Mouse (Mus musculus): ENCODE results near the gene Chil1.

Chil1 gene

DNA sequence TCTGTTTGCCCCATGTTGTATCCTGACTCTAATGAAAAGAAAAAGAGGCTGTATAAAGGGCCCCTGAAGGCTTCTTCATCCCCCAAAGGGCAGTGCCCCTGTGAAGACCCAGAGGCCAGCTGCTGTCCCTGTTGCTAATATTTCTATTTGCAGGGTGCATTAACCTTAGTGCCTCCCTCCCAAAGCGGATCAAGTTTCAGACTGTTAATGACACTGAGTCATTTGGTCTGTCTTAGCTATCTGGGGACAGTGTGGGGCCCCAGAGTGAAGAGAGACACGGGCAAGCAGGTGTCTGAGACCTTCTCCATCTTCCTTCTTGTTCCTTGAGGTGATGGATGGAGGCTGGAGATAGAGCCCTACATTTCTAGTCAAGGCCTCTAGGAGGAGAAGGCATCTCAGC, 13.1 kb downstream of the Chil1 start:
- TF ChIP-seq POU5F1 (IDR thresholded peaks at IDR 0.05; ENCODE audit: borderline replicate concordance, low read length) = no peak
- TF ChIP-seq NANOG (IDR thresholded peaks at IDR 0.05; ENCODE audit: borderline replicate concordance, low read length) = no peak
- no peak for TF ChIP-seq CTCF (conservative IDR thresholded peaks at IDR 0.05; ENCODE audit: low read length)
- no peaks in the 10 kb centered on the region for H3K9me3 ChIP-seq (ENCODE audit: low read length)
- H3K4me3 ChIP-seq (replicated peaks; ENCODE audit: low read length) = no peak overlapping the region
- H3K36me3 ChIP-seq (ENCODE audit: insufficient read depth, low read length) = no peaks in the 10 kb centered on the region
- peaks cover 67% of the 10 kb centered on the region for H3K4me1 ChIP-seq (replicated peaks; ENCODE audit: low read depth, low read length)
- H3K27me3 ChIP-seq (ENCODE audit: insufficient read depth, low read length) = peaks cover 24% of the 10 kb centered on the region

DNA sequence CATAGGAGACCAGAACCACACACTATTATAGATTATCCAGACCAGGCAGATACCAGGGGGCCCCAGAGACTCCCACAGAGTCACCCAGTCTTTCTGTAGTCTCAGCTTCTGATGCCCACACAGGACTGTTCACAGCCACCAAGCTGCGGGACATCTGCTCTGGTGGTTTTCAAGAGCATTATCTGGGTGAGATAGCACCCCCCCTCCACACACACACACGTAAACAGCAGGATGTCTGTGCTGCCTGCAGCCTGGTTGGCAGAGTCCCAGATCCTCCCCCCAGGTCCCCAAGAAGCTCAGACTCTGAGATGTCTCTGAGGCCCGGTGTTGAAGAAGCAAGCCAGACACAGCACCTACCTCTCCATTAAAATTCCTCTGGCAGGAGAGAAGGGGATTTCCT, 13.6 kb downstream of the Chil1 start:
- no peak overlapping the region for H3K4me3 ChIP-seq (replicated peaks; ENCODE audit: low read length)
- H3K9me3 ChIP-seq (ENCODE audit: low read length) = no peaks in the 10 kb centered on the region
- no peaks in the 10 kb centered on the region for H3K36me3 ChIP-seq (ENCODE audit: insufficient read depth, low read length)
- TF ChIP-seq CTCF (conservative IDR thresholded peaks at IDR 0.05; ENCODE audit: low read length) (no peak), POU5F1 (IDR thresholded peaks at IDR 0.05; ENCODE audit: borderline replicate concordance, low read length) (no peak), NANOG (IDR thresholded peaks at IDR 0.05; ENCODE audit: borderline replicate concordance, low read length) (no peak)
- peaks cover 24% of the 10 kb centered on the region for H3K27me3 ChIP-seq (ENCODE audit: insufficient read depth, low read length)
- H3K4me1 ChIP-seq (replicated peaks; ENCODE audit: low read depth, low read length) = peaks cover 63% of the 10 kb centered on the region

DNA sequence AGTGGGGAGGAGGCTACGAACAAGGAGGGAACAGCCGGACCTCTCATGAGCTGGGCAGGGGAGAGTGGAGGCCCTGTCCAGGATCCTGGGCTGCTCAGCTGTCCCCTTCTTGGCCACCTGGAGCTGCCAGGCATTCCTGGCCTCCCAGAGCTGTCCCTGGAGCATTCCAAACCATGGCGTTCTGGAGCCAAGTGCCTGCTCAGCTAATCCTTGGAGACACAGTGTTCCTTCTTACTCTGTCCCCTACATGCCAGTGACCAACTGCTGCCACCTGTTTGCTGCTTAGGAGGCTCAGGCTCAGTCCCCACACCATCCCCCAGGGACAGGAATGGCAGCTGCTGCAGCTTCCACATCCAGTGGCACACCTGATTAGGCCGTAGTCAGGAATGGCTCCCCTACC, 14.0 kb downstream of the Chil1 start:
- peaks cover 59% of the 10 kb centered on the region for H3K4me1 ChIP-seq (replicated peaks; ENCODE audit: low read depth, low read length)
- H3K9me3 ChIP-seq (ENCODE audit: low read length) = no peaks in the 10 kb centered on the region
- no peak overlapping the region for H3K4me3 ChIP-seq (replicated peaks; ENCODE audit: low read length)
- TF ChIP-seq CTCF (conservative IDR thresholded peaks at IDR 0.05; ENCODE audit: low read length) (no peak), NANOG (IDR thresholded peaks at IDR 0.05; ENCODE audit: borderline replicate concordance, low read length) (no peak), POU5F1 (IDR thresholded peaks at IDR 0.05; ENCODE audit: borderline replicate concordance, low read length) (no peak)
- H3K36me3 ChIP-seq (ENCODE audit: insufficient read depth, low read length) = no peaks in the 10 kb centered on the region
- peaks cover 22% of the 10 kb centered on the region for H3K27me3 ChIP-seq (ENCODE audit: insufficient read depth, low read length)

DNA sequence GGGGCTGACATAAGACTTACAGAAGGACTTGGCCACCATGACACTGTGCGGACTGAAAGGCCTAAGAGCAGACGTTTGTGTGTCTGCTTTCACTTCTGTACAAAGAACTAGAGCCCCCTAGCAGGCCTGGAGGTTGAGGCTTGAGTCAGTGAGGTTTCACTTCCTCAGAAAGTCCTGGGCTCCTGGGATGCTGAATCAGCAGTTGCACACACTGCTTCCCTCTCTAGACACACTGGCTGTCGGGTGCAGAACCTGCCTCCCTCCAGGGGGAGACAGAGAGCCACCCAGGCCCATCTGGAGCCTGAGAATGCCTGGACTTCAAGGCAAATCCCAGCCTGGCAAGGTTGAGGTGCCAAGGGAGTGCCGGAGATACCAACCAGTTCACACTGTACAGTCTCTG, 14.4 kb downstream of the Chil1 start:
- Histone ChIP-seq H3K4me3 (replicated peaks; ENCODE audit: low read length) (no peak overlapping the region), H3K4me1 (replicated peaks; ENCODE audit: low read depth, low read length) (peaks cover 56% of the 10 kb centered on the region), H3K36me3 (ENCODE audit: insufficient read depth, low read length) (no peaks in the 10 kb centered on the region), H3K27me3 (ENCODE audit: insufficient read depth, low read length) (peaks cover 18% of the 10 kb centered on the region), H3K9me3 (ENCODE audit: low read length) (no peaks in the 10 kb centered on the region)
- peak; percentile 77 for TF ChIP-seq CTCF (conservative IDR thresholded peaks at IDR 0.05; ENCODE audit: low read length)
- TF ChIP-seq POU5F1 (IDR thresholded peaks at IDR 0.05; ENCODE audit: borderline replicate concordance, low read length) = no peak
- TF ChIP-seq NANOG (IDR thresholded peaks at IDR 0.05; ENCODE audit: borderline replicate concordance, low read length) = no peak

DNA sequence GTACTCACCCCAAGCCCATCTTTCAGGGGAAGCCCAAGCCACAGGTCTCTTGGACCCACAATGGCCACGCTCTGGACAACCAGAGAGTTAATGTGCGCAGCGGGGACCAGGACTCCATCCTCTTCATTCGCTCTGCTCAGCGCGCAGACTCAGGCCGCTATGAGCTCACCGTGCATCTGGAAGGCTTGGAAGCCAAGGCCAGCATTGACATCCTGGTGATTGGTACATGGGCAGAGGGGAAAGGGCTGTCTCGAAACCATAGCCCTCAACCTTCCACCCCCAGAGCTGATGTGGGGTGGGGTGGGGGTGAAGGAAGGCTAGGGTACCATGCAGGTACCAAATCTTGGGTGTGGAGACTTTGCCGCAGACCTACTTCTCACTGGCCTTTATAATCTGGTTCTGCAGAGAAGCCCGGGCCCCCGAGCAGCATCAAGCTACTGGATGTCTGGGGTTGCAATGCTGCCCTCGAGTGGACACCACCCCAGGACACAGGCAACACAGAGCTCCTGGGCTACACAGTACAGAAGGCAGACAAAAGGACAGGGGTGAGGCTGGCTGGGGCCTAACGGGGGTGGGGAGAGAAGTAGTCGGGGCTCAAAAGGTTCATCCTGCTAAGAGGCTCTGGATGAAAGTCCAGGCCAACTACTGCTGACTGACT, 15.5 kb downstream of the Chil1 start:
- H3K9me3 ChIP-seq (ENCODE audit: low read length) = no peaks in the 10 kb centered on the region
- H3K4me3 ChIP-seq (replicated peaks; ENCODE audit: low read length) = no peak overlapping the region
- H3K36me3 ChIP-seq (ENCODE audit: insufficient read depth, low read length) = no peaks in the 10 kb centered on the region
- TF ChIP-seq CTCF (conservative IDR thresholded peaks at IDR 0.05; ENCODE audit: low read length) = no peak
- no peak for TF ChIP-seq NANOG (IDR thresholded peaks at IDR 0.05; ENCODE audit: borderline replicate concordance, low read length)
- TF ChIP-seq POU5F1 (IDR thresholded peaks at IDR 0.05; ENCODE audit: borderline replicate concordance, low read length) = no peak
- peaks cover 59% of the 10 kb centered on the region for H3K4me1 ChIP-seq (replicated peaks; ENCODE audit: low read depth, low read length)
- H3K27me3 ChIP-seq (ENCODE audit: insufficient read depth, low read length) = peaks cover 12% of the 10 kb centered on the region

DNA sequence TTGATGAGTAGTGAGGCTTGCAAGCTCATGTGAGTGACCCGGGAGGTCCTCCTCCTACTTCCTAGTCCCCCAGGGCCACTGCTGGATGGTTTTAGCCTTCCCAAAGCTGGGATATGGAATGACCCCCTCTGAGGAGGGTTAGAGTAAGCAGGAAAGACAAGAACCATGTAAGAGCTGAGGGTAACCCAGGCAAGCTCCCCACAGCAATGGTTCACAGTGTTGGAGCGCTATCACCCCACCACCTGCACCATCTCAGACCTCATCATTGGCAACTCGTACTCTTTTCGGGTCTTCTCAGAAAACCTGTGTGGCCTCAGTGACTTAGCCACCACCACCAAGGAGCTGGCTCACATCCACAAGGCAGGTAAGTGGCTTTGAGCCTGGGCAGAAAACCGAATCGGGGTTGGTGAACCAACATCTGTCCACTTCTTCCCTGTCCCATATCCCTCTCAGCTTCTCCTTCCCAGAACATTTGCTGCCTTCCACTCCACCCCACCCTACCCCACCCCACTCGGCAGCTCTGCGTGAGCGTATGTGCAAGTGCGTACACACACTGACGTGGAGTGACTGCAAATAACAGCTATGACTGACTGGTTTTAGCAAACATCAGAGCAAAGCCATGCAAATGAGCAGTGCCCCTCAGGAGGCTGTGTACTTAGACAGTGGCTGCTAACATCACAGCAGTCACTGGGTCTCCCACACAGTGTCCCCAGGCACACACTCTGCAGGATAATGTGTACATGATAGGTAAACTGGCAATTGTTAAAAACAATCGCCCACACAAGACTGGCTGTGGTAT, 16.4 kb downstream of the Chil1 start:
- H3K36me3 ChIP-seq (ENCODE audit: insufficient read depth, low read length) = no peaks in the 10 kb centered on the region
- TF ChIP-seq POU5F1 (IDR thresholded peaks at IDR 0.05; ENCODE audit: borderline replicate concordance, low read length) (no peak), NANOG (IDR thresholded peaks at IDR 0.05; ENCODE audit: borderline replicate concordance, low read length) (no peak), CTCF (conservative IDR thresholded peaks at IDR 0.05; ENCODE audit: low read length) (no peak)

DNA sequence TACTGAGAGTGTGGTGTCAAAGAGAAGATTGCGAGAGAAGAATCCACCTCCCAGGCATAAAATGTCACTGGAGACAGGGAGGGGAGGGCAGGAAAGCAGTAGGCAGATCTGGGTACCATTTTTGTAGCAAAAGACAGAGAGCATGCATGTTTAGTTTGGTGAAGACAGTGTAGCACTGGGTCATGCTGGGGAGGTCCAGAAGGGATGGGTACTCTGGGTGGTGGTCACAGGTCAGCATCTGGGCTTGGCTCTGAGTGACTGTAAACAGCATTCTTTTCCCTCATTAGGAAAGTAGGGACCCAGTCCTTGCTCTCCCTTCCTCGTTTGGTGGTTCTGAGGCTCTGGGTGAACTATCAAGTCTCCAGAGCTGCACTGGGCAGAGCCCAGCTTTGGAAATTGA, 18.5 kb downstream of the Chil1 start:
- Histone ChIP-seq H3K4me3 (replicated peaks; ENCODE audit: low read length) (no peak overlapping the region), H3K9me3 (ENCODE audit: low read length) (no peaks in the 10 kb centered on the region), H3K27me3 (ENCODE audit: insufficient read depth, low read length) (0 out of 2 replicates have a peak, but pooled peaks cover 6% of the 10 kb centered on the region), H3K36me3 (ENCODE audit: insufficient read depth, low read length) (no peaks in the 10 kb centered on the region), H3K4me1 (replicated peaks; ENCODE audit: low read depth, low read length) (peaks cover 32% of the 10 kb centered on the region)
- TF ChIP-seq NANOG (IDR thresholded peaks at IDR 0.05; ENCODE audit: borderline replicate concordance, low read length) (no peak), CTCF (conservative IDR thresholded peaks at IDR 0.05; ENCODE audit: low read length) (no peak), POU5F1 (IDR thresholded peaks at IDR 0.05; ENCODE audit: borderline replicate concordance, low read length) (no peak)

More for the DNA sequence above, 16.4 kb downstream of the Chil1 start:
- H3K9me3 ChIP-seq (ENCODE audit: low read length) = no peaks in the 10 kb centered on the region
- H3K27me3 ChIP-seq (ENCODE audit: insufficient read depth, low read length) = peaks cover 5% of the 10 kb centered on the region; the same call in 1 of the 2 replicates
- H3K4me1 ChIP-seq (replicated peaks; ENCODE audit: low read depth, low read length) = peaks cover 51% of the 10 kb centered on the region
- no peak overlapping the region for H3K4me3 ChIP-seq (replicated peaks; ENCODE audit: low read length)

DNA sequence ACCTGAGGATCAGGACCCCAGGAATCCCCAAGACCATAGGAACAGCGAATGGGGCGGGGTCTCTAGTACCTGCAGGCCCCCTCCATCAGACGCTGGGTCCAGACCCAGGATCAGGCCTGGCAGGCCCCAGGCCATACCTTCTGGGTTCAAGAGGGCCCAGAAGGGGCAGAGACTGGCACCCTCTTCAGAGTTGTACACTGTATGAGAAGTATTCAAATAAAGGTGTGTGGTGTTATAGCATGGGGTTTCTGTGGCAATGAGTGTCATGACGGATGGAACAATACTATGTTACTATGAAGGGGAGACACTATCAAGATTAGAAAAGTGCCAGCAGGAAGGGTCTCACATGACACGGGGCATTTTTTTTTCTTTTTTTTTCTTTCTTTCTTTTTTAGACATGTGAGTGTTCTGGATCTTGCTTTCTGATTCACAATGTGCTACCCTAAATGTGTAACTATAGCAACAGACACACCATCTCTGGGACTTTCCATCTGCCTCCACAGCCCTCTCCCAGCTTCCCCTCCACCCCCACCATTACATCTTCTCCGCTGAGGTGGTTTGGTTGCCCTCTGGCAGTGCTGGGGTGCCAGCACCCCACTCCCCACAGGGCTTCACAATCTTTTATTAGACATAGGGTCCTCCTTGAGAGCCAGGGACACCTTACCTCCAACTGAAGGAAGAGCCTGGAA, 19.2 kb downstream of the Chil1 start:
- Histone ChIP-seq H3K27me3 (ENCODE audit: insufficient read depth, low read length) (0 out of 2 replicates have a peak, but pooled peaks cover 6% of the 10 kb centered on the region), H3K4me1 (replicated peaks; ENCODE audit: low read depth, low read length) (peaks cover 26% of the 10 kb centered on the region), H3K36me3 (ENCODE audit: insufficient read depth, low read length) (no peaks in the 10 kb centered on the region), H3K9me3 (ENCODE audit: low read length) (no peaks in the 10 kb centered on the region), H3K4me3 (replicated peaks; ENCODE audit: low read length) (no peak overlapping the region)
- no peak for TF ChIP-seq NANOG (IDR thresholded peaks at IDR 0.05; ENCODE audit: borderline replicate concordance, low read length)
- no peak for TF ChIP-seq CTCF (conservative IDR thresholded peaks at IDR 0.05; ENCODE audit: low read length)
- no peak for TF ChIP-seq POU5F1 (IDR thresholded peaks at IDR 0.05; ENCODE audit: borderline replicate concordance, low read length)

Measured in E14TG2a.4 (cell line).